Mouse (Mus musculus) kidney, adult 11 months (tissue): ENCODE results near the gene Gnptg.

Experiments
- DNase-seq: peaks from one replicate; pipeline ENCODE4 v3.0.0; 2022

The Gnptg gene

GRCm38 (mm10) chr17:25188150-25189031 is 51.5 kb downstream of the Gnptg start, which contains the start of gene Unkl:
Unkl (plus strand) TSS chr17:25188397.
- DNase-seq = peak; percentile 54

GRCm38 (mm10) chr17:25187784-25188149 is 52.2 kb downstream of the Gnptg start:
- DNase-seq = no peak

- DNase-seq = no peak
Measured at GRCm38 (mm10) chr17:25184961-25185360, 55.0 kb downstream of the Gnptg start.

GRCm38 (mm10) chr17:25184129-25184691 is 55.7 kb downstream of the Gnptg start, which contains the start of gene BC003965:
BC003965 (plus strand) TSS chr17:25184554.
- peak; percentile 95 for DNase-seq
